In the genomic region with DNA sequence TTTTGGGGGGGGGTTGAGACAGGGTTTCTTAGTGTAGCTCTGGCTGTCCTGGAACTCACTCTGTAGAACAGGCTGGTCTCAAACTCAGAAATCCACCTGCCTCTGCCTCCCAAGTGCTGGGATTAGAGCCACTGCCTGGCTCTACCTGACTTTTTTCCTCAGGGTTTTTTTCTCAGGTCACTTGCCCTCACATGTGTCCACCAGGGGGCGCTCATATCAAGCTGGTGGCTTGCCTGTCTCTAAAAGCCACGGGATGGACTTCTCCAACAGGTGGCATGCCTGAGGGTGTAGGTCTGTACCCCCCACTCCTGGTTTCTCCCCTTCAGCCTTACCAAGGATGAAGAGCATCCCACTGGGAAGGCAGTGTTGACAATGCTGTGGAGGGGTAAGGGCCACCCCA, we compare ENCODE assay signal across 9 mouse cellular contexts. TPM values are rescaled to one million over a fixed set of nuclear protein-coding genes. Genes with fewer than 3 reads are reported as not detected.
DNase-seq lines count a peak whose midpoint lies in the region; ATAC-seq and TF ChIP-seq lines count a peak whose summit lies in the region.
"Had no signal": no experiment of that assay in that cellular context is flagged by ENCODE, and none has a peak within 500 bp of the region (broad histone marks: within the 10 kb centered on the region; RNA-seq: fewer than 3 reads in every experiment).

No protein-coding gene starts in this region.

- H3K27me3 ChIP-seq in neural tube, embryonic 15.5 days (replicated peaks) = peaks cover 30% of the 10 kb centered on the region

- peaks cover 15% of the 10 kb centered on the region for H3K4me1 ChIP-seq in neural tube, embryonic 15.5 days

- no peak for ATAC-seq in neural tube, embryonic 15.5 days (ENCODE audit: low FRiP score)

- no peak overlapping the region for H3K27ac ChIP-seq in neural tube, embryonic 15.5 days (replicated peaks)

- H3K9me3 ChIP-seq in neural tube, embryonic 15.5 days (replicated peaks) = no peaks in the 10 kb centered on the region

- TF ChIP-seq POLR2A in brain, embryonic 14.5 days (IDR thresholded peaks at IDR 0.05; ENCODE audit: borderline replicate concordance, extremely low read depth, insufficient read depth, insufficient read length, poor library complexity, severe bottlenecking) = no peak

- no peak overlapping the region for H3K4me2 ChIP-seq in neural tube, embryonic 15.5 days

- peak; percentile 82 for TF ChIP-seq CTCF in brain, embryonic 14.5 days (IDR thresholded peaks at IDR 0.05; ENCODE audit: borderline replicate concordance, extremely low read depth, insufficient read depth, insufficient read length)

- no peak overlapping the region for H3K4me3 ChIP-seq in neural tube, embryonic 15.5 days (replicated peaks)

- 0% methylated on average over 2 of the region's 2 CpGs for WGBS in neural tube, embryonic 15.5 days

- no peaks in the 10 kb centered on the region for H3K36me3 ChIP-seq in neural tube, embryonic 15.5 days

- no peak overlapping the region for H3K9ac ChIP-seq in neural tube, embryonic 15.5 days (replicated peaks)

- DNase-seq in neural tube, embryonic 10.5 days (ENCODE audit: extremely low spot score, low spot score) = peak; percentile 87
- peak; percentile 66 for DNase-seq in brain, embryonic 14.5 days (ENCODE audit: low read depth)
- peak; percentile 67 to 78 for DNase-seq in frontal cortex, postnatal 25 days (ENCODE audit: low spot score in 2 of 2)
- DNase-seq in kidney, adult 9 months = peak; percentile 91
- peak; percentile 77 to 87 for DNase-seq in lung, adult 18-20 months
- peak; percentile 75 to 79 for DNase-seq in right cerebral cortex, adult 2 months (ENCODE audit: low spot score in 2 of 2)
- DNase-seq in urinary bladder, adult 2 months (ENCODE audit: low spot score) = peak; percentile 70

RNA-seq across cellular contexts. Expression of gene Evpl, which starts 11.5 kb away (rescaled TPM):
- polyA plus RNA-seq in neural tube, embryonic 15.5 days (2015; fragmentation: Nextera tagmentation; extraction: Ambion mirVana) = 1.00 and 1.9 TPM in 2 replicates
- polyA plus RNA-seq in brain, embryonic 14.5 days (2012; rRNA removed) = 0.67 and 0.96 TPM in 2 replicates
- polyA plus RNA-seq in urinary bladder, adult 2 months (2012; rRNA removed) = 16.9 and 24.7 TPM in 2 replicates

RNA-seq across cellular contexts. Expression of gene Acox1, which starts 27.6 kb away (rescaled TPM):
- polyA plus RNA-seq in neural tube, embryonic 15.5 days (2015; fragmentation: Nextera tagmentation; extraction: Ambion mirVana) = 58.1 and 61.7 TPM in 2 replicates
- polyA plus RNA-seq in brain, embryonic 14.5 days (2012; rRNA removed) = 72.1 and 78.9 TPM in 2 replicates
- 94.7 and 106 TPM in 2 replicates for polyA plus RNA-seq in urinary bladder, adult 2 months (2012; rRNA removed)

RNA-seq across cellular contexts. Expression of gene Ten1, which starts 27.8 kb away (rescaled TPM):
- polyA plus RNA-seq in neural tube, embryonic 15.5 days (2015; fragmentation: Nextera tagmentation; extraction: Ambion mirVana) = 90.4 and 93.5 TPM in 2 replicates
- polyA plus RNA-seq in brain, embryonic 14.5 days (2012; rRNA removed) = 55.6 and 64.5 TPM in 2 replicates
- 45.1 and 57.1 TPM in 2 replicates for polyA plus RNA-seq in urinary bladder, adult 2 months (2012; rRNA removed)

RNA-seq across cellular contexts. Expression of gene Srp68, which starts 47.6 kb away (rescaled TPM):
- polyA plus RNA-seq in neural tube, embryonic 15.5 days (2015; fragmentation: Nextera tagmentation; extraction: Ambion mirVana) = 64.2 and 77.9 TPM in 2 replicates
- 68.6 and 69.3 TPM in 2 replicates for polyA plus RNA-seq in brain, embryonic 14.5 days (2012; rRNA removed)
- 75.0 and 78.3 TPM in 2 replicates for polyA plus RNA-seq in urinary bladder, adult 2 months (2012; rRNA removed)

RNA-seq across cellular contexts. Expression of gene Galr2, which starts 54.3 kb away (rescaled TPM):
- polyA plus RNA-seq in neural tube, embryonic 15.5 days (2015; fragmentation: Nextera tagmentation; extraction: Ambion mirVana) = 0.47 and 0.52 TPM in 2 replicates
- 0.21 and 0.37 TPM in 2 replicates for polyA plus RNA-seq in brain, embryonic 14.5 days (2012; rRNA removed)
- polyA plus RNA-seq in urinary bladder, adult 2 months (2012; rRNA removed) = 9.5 and 12.9 TPM in 2 replicates
- polyA plus RNA-seq: heart, embryonic 14.5 days had no signal
